Mouse (Mus musculus) urinary bladder, postnatal 0 days (tissue): ENCODE measurements around the gene Necap1. TPM values are rescaled to one million over a fixed set of nuclear protein-coding genes. Genes with fewer than 3 reads are reported as not detected.

Experiments
- microRNA-seq: library from miRNA; unstranded; fragments of <30 nt; microRNA quantifications from one replicate; pipeline ENCODE4, GENCODE M21; 2016
- polyA plus RNA-seq: library from polyadenylated mRNA; unstranded; fragments of >200 nt; fragmentation: Nextera tagmentation; extraction: Ambion mirVana; gene quantifications from 2 replicates; pipeline ENCODE4 v1.2.1, GENCODE M21; 2015

Gene Necap1
- polyA plus RNA-seq = 31.6 and 39.2 TPM in 2 replicates

DNA sequence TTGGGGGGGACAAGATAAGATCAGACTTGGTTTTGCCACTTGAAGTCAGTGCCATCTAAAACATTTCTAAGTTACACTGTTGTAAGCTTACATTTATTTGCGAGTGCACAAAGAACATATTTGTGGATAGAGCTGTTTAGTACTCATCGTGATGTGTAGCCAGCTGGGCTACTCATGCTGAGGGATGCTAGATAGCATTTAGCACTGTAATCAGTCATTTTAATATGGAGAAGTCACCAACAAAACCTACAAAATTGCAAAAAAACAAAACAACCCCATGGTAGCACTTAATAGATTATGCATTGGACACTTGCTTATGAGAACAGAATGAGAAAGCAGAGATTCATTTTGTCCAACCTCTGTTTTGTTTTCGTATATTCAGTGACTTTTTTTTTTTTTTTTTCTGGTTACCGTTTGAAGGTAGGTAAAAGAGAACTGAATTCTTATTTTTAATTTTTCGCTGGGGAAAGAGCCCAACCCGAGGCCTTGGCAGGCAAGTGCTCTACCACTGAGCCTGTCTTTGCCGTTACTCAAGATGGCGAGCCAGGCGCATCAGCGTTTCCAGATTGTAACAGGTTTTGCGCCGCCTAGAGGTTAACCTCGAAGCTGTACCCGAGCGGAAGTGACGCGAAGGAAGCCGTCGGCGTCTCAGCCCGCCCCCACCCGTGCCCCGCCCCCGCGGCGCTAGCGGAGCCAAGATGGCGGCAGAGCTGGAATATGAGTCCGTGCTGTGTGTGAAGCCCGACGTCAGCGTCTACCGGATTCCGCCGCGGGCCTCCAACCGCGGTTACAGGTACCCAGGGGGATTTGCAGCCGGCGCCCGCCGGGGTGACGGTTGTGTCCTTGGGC, at the start of gene Necap1:
Gene Necap1 (plus strand): TSS at position 604 of the 849 bp plus-strand sequence.

DNA sequence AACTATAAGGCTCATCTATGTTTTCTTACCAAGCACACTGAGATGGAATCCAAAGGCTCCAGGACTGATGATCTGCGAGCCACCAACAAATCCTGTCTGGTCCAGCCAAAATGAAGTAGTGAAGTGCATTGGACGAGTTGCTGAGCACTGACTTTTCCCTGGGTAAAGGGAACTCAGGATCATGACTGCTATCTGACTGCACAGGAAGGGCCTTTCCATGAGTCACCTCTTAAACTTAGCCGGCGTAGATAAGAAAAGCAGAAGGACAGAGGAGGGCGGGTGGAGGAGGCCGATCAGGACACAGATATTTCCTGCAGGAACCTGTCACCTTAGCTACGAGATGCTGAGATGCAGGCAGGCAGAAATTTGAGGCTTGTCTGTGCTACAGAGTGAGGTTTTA, 18.3 kb upstream of the Necap1 start, which contains the start of gene C3ar1:
Gene C3ar1 (minus strand): TSS at position 207 of the 400 bp plus-strand sequence.

DNA sequence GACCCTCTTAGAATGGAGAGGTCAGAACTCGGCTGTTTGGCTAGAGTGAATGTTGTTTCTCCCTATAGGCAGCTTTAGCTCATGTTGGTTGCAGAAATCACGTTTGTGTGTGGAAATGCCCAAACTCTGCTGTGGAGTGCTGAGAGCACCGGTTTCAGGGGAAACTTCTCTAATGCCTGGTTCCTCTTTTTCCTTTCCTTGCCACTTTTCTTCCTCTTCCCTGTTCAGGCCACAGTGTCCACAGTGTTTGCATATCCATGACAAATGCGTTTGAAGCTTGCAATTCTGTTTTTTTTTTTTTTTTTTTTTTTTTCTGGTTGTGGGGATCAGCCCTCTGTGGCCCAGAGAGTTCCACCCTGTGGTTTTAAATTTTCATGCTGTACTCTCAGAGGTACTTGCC, 47.2 kb downstream of the Necap1 start, which contains the start of gene Clec4a1:
Gene Clec4a1 (plus strand): TSS at position 398 of the 400 bp plus-strand sequence.

Small RNAs within 50 kb of the gene (microRNA-seq; reads per million reads assigned to microRNA genes)
- not detected for gene Mir7231

Other genes starting within 250 kb of the Necap1 start
- not detected in 2 replicates for gene Dppa3, start 248.1 kb upstream of the Necap1 start, polyA plus RNA-seq
- 0.24 and 0.58 TPM in 2 replicates for gene Nanog, start 167.0 kb upstream of the Necap1 start, polyA plus RNA-seq
- 4.4 and 5.1 TPM in 2 replicates for gene Slc2a3, start 72.8 kb upstream of the Necap1 start, polyA plus RNA-seq
- gene Foxj2, start 54.6 kb upstream of the Necap1 start, polyA plus RNA-seq = 5.3 TPM in 2 replicates
- gene C3ar1, start 18.3 kb upstream of the Necap1 start, polyA plus RNA-seq = 5.4 and 16.3 TPM in 2 replicates
- 5.9 TPM in 2 replicates for gene Clec4a1, start 47.4 kb downstream of the Necap1 start, polyA plus RNA-seq
- 4.7 TPM in 2 replicates for gene Clec4a3, start 78.0 kb downstream of the Necap1 start, polyA plus RNA-seq
- gene Clec4a4, start 115.9 kb downstream of the Necap1 start, polyA plus RNA-seq = not detected in 2 replicates
- gene Clec4b1, start 175.5 kb downstream of the Necap1 start, polyA plus RNA-seq = not detected in 2 replicates
- 7.9 and 11.4 TPM in 2 replicates for gene Clec4a2, start 232.0 kb downstream of the Necap1 start, polyA plus RNA-seq